Mouse (Mus musculus) adrenal gland, postnatal 25 days (tissue): Measurements from ENCODE around the gene Fbrsl1. TPM values are rescaled to one million over a fixed set of nuclear protein-coding genes. Genes with fewer than 3 reads are reported as not detected.

Source experiments
- DNase-seq: peaks from one replicate; pipeline ENCODE4 v3.0.0; 2021; ENCODE audit warnings: mixed read lengths
- total RNA-seq: library from RNA; stranded (reverse); gene quantifications from 2 replicates; pipeline ENCODE4 v1.2.3, GENCODE M21; 2021

Fbrsl1 gene
- total RNA-seq, 1 experiment from 2014 or later = 81.3 TPM

GRCm38 (mm10) chr5:110413018-110413417 lies 35.3 kb downstream of the Fbrsl1 start:
- no peak for DNase-seq

- no peak for DNase-seq
These were observed 37.9 kb downstream of the Fbrsl1 start for GRCm38 (mm10) chr5:110410386-110410785.

- no peak for DNase-seq
These were observed 39.3 kb downstream of the Fbrsl1 start for GRCm38 (mm10) chr5:110408967-110409366.

GRCm38 (mm10) chr5:110406065-110406714 lies 42.1 kb downstream of the Fbrsl1 start:
- no peak for DNase-seq

GRCm38 (mm10) chr5:110403931-110404330 lies 44.4 kb downstream of the Fbrsl1 start:
- no peak for DNase-seq

GRCm38 (mm10) chr5:110402557-110402956 lies 45.7 kb downstream of the Fbrsl1 start:
- no peak for DNase-seq

GRCm38 (mm10) chr5:110401101-110401500 lies 47.2 kb downstream of the Fbrsl1 start:
- DNase-seq = no peak

- no peak for DNase-seq
These were observed 53.2 kb downstream of the Fbrsl1 start for GRCm38 (mm10) chr5:110395006-110395661.

- no peak for DNase-seq
These were observed 55.6 kb downstream of the Fbrsl1 start for GRCm38 (mm10) chr5:110392727-110393126.

GRCm38 (mm10) chr5:110390631-110391030 lies 57.7 kb downstream of the Fbrsl1 start:
- no peak for DNase-seq

GRCm38 (mm10) chr5:110387332-110387731 lies 61.0 kb downstream of the Fbrsl1 start:
- no peak for DNase-seq

GRCm38 (mm10) chr5:110386371-110387330 lies 61.7 kb downstream of the Fbrsl1 start:
- peak; percentile 86 for DNase-seq

- DNase-seq = no peak
These were observed 63.0 kb downstream of the Fbrsl1 start for GRCm38 (mm10) chr5:110385263-110385662.

GRCm38 (mm10) chr5:110384491-110384890 lies 63.8 kb downstream of the Fbrsl1 start:
- no peak for DNase-seq

- no peak for DNase-seq
These were observed 68.5 kb downstream of the Fbrsl1 start for GRCm38 (mm10) chr5:110379823-110380222.

- no peak for DNase-seq
These were observed 69.2 kb downstream of the Fbrsl1 start for GRCm38 (mm10) chr5:110379086-110379485.

- no peak for DNase-seq
These were observed 70.1 kb downstream of the Fbrsl1 start for GRCm38 (mm10) chr5:110378181-110378583.

- peak; percentile 79 for DNase-seq
These were observed 71.4 kb downstream of the Fbrsl1 start for GRCm38 (mm10) chr5:110376802-110377433.

GRCm38 (mm10) chr5:110363822-110364545 lies 84.3 kb downstream of the Fbrsl1 start:
- no peak for DNase-seq

GRCm38 (mm10) chr5:110363179-110363821 lies 85.0 kb downstream of the Fbrsl1 start:
- DNase-seq = peak; percentile 87

- DNase-seq = no peak
These were observed 85.5 kb downstream of the Fbrsl1 start for GRCm38 (mm10) chr5:110362813-110363178.
